Mouse (Mus musculus) ES-Bruce4 (cell line): Measurements from ENCODE around the gene Gm47996. TPM values are rescaled to one million over a fixed set of nuclear protein-coding genes. Genes with fewer than 3 reads are reported as not detected.

ENCODE experiments used
- H3K27ac ChIP-seq: 2 replicates; pipeline ENCODE4 v1.5.1; 2012; ENCODE audit warnings: low read length, inconsistent platforms; ENCODE audit not compliant: insufficient read depth
- H3K27me3 ChIP-seq: 2 replicates; pipeline ENCODE4 v1.6.1; 2012; ENCODE audit warnings: mild to moderate bottlenecking, low read length, inconsistent platforms; ENCODE audit not compliant: control insufficient read depth, poor library complexity, insufficient read depth, severe bottlenecking
- H3K36me3 ChIP-seq: 2 replicates; pipeline ENCODE4 v1.6.1; 2012; ENCODE audit warnings: inconsistent platforms, mild to moderate bottlenecking, low read length, moderate library complexity; ENCODE audit not compliant: control insufficient read depth, poor library complexity, insufficient read depth, severe bottlenecking
- H3K4me1 ChIP-seq: one replicate; pipeline ENCODE4 v1.8.1; 2011; ENCODE audit warnings: low read length; ENCODE audit not compliant: control insufficient read depth, insufficient read depth
- H3K4me3 ChIP-seq: 2 replicates; pipeline ENCODE4 v1.5.1; 2011; ENCODE audit warnings: low read depth, mild to moderate bottlenecking, low read length
- H3K9ac ChIP-seq: 2 replicates; pipeline ENCODE4 v1.6.1; 2012; ENCODE audit warnings: low read depth, mild to moderate bottlenecking, inconsistent platforms; ENCODE audit not compliant: poor library complexity, severe bottlenecking
- H3K9me3 ChIP-seq: replicated peaks from 2 replicates; pipeline ENCODE4 v1.6.1; 2012; ENCODE audit warnings: mild to moderate bottlenecking, low read length, inconsistent platforms; ENCODE audit not compliant: control insufficient read depth, poor library complexity, insufficient read depth, severe bottlenecking
- CTCF ChIP-seq: IDR thresholded peaks from one replicate; pipeline ENCODE4 v1.8.1; 2011; ENCODE audit warnings: low read depth, low read length
- EP300 ChIP-seq: IDR thresholded peaks from 2 replicates; pipeline ENCODE4 v1.6.1; 2011; ENCODE audit warnings: low read depth, low read length; ENCODE audit not compliant: insufficient read depth
- POLR2A ChIP-seq: IDR thresholded peaks from one replicate; pipeline ENCODE4 v1.8.1; 2011; ENCODE audit warnings: low read length; ENCODE audit not compliant: insufficient read depth
- polyA plus RNA-seq: library from polyadenylated mRNA; stranded (reverse); fragments of >200 nt; gene quantifications from 2 replicates; pipeline ENCODE4 v1.2.4, GENCODE M21; 2011; ENCODE audit warnings: low read depth; ENCODE audit not compliant: missing spikeins, insufficient read depth, insufficient read length

The Gm47996 gene
- polyA plus RNA-seq, 1 experiment = not detected

- Histone ChIP-seq H3K27me3 (no peaks in the 10 kb centered on the region; the same call in 1 of the 2 replicates), H3K36me3 (no peaks in the 10 kb centered on the region), H3K9me3 (no peaks in the 10 kb centered on the region), H3K4me1 (no peaks in the 10 kb centered on the region), H3K4me3 (no peak overlapping the region), H3K9ac (no peak overlapping the region), H3K27ac (no peak overlapping the region)
- TF ChIP-seq EP300 = no peak
- TF ChIP-seq CTCF = no peak
- no peak for TF ChIP-seq POLR2A
Observed at GRCm38 (mm10) chr1:151244761-151245160, 34.8 kb downstream of the Gm47996 start.

- no peaks in the 10 kb centered on the region for H3K36me3 ChIP-seq
- no peaks in the 10 kb centered on the region for H3K4me1 ChIP-seq
- H3K27ac ChIP-seq = no peak overlapping the region
- no peaks in the 10 kb centered on the region for H3K9me3 ChIP-seq
- no peak overlapping the region for H3K4me3 ChIP-seq
- no peak for TF ChIP-seq POLR2A
- no peak for TF ChIP-seq CTCF
- no peak for TF ChIP-seq EP300
- H3K27me3 ChIP-seq = no peaks in the 10 kb centered on the region; the same call in none of the 2 replicates
- H3K9ac ChIP-seq = no peak overlapping the region
Observed at GRCm38 (mm10) chr1:151245165-151245564, 35.2 kb downstream of the Gm47996 start.

- TF ChIP-seq POLR2A (no peak), CTCF (no peak), EP300 (no peak)
- no peaks in the 10 kb centered on the region for H3K4me1 ChIP-seq
- H3K27ac ChIP-seq = no peak overlapping the region
- no peak overlapping the region for H3K4me3 ChIP-seq
- H3K9me3 ChIP-seq = no peaks in the 10 kb centered on the region
- H3K36me3 ChIP-seq = no peaks in the 10 kb centered on the region
- H3K9ac ChIP-seq = no peak overlapping the region
- no peaks in the 10 kb centered on the region; the same call in none of the 2 replicates for H3K27me3 ChIP-seq
Observed at GRCm38 (mm10) chr1:151245846-151246245, 35.9 kb downstream of the Gm47996 start.

GRCm38 (mm10) chr1:151250109-151250508 lies 40.2 kb downstream of the Gm47996 start:
- Histone ChIP-seq H3K4me3 (no peak overlapping the region), H3K27me3 (no peaks in the 10 kb centered on the region; the same call in 1 of the 2 replicates), H3K9ac (no peak overlapping the region), H3K9me3 (no peaks in the 10 kb centered on the region), H3K27ac (no peak overlapping the region), H3K4me1 (no peaks in the 10 kb centered on the region), H3K36me3 (no peaks in the 10 kb centered on the region)
- TF ChIP-seq CTCF = no peak
- no peak for TF ChIP-seq POLR2A
- TF ChIP-seq EP300 = no peak

- H3K36me3 ChIP-seq = no peaks in the 10 kb centered on the region
- TF ChIP-seq POLR2A (no peak), EP300 (no peak), CTCF (no peak)
- H3K27ac ChIP-seq = no peak overlapping the region
- no peak overlapping the region for H3K4me3 ChIP-seq
- no peaks in the 10 kb centered on the region for H3K4me1 ChIP-seq
- no peak overlapping the region for H3K9ac ChIP-seq
- no peaks in the 10 kb centered on the region; the same call in 1 of the 2 replicates for H3K27me3 ChIP-seq
- H3K9me3 ChIP-seq = no peaks in the 10 kb centered on the region
Observed at GRCm38 (mm10) chr1:151250529-151251193, 40.7 kb downstream of the Gm47996 start.
